Mouse (Mus musculus) cerebellum, adult 18-20 months (tissue): Measurements from ENCODE around the gene Sc5d.

Experiments used
- DNase-seq, 2 experiments: peaks; one replicate each; pipeline ENCODE4 v3.0.0; 2021

The Sc5d gene

DNA sequence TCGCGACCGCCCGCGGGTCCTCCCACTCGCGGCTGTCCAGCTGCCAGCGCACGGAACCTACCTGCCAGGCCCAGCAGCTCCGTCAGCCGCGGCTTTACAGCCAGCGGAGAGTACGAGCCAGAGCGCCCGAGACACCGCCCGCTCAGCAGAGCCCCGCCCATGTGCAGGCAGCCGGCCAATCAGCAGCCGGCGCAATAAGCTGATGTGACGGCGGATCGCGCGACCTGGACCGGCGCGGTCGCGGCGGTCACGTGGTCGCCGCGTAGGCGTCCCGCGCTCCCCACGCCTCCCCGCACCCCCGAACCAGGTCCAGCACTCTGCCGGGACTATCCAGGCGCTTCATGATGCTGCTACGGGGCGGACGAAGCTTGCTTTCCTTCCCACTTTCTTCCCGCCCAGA, at the start of gene Sc5d:
Sc5d (minus strand) TSS at position 112 of the 400 bp plus-strand sequence.
- DNase-seq: peak; percentile 96 to 98

DNA sequence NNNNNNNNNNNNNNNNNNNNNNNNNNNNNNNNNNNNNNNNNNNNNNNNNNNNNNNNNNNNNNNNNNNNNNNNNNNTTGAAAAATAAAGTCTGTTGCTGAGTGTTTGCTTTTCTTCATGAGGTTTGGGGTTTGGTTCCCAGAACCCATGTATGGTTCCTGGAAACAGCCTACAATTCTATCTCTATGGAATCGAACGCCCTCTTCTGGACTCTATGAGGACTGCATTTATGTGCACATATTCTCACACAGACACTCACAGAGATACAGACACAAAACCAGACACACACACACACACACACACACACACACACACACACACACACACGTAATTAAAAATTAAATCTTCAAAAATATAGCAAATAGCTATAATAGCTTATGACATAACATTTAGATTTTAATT, 47.3 kb upstream of the Sc5d start:
- DNase-seq: no peak

DNA sequence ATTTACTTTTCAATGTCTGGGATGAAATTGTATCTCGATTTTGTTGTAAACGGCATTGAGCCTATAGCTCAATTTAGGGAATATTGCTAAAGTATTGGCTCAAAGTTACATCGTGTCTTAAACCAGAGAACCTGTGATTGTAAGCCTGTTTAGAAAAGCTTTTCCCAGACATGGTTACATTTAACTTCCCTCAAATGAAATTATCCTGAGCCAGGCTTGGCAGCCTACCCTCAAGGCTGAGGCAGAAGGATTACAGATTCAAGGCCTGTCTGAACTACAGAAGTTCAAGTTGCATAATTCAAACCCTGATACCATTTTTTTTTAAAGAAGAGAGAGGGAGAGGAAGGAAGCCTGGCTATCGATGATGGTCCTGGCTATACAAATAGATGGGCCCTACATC, 39.8 kb upstream of the Sc5d start:
- DNase-seq: no peak

DNA sequence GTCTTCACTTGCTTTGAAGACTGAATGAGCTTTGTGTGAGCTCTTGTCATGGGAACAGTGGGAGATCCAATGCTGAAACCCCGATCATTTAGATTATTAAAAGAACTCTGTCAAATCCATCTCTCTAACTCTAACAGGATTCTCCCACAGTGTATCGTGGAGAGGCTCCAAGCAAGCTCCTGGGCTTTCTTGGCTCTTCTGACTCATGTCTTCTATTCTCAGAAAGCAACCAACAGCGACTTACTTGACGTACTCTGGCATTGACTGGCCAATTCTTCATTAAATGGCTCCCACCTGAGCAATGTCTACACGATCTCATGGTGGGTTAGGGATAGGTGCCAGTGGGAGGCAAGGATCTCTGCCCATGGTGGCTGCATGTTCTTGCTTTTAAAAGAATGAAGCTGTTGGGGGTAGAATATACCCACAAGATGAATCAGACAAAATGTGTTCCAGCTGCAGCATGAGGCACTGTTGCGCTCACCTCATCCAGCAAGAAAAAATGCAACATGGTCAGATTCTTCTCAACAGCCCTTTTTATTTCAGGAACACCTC, 37.1 kb upstream of the Sc5d start:
- DNase-seq: no peak

DNA sequence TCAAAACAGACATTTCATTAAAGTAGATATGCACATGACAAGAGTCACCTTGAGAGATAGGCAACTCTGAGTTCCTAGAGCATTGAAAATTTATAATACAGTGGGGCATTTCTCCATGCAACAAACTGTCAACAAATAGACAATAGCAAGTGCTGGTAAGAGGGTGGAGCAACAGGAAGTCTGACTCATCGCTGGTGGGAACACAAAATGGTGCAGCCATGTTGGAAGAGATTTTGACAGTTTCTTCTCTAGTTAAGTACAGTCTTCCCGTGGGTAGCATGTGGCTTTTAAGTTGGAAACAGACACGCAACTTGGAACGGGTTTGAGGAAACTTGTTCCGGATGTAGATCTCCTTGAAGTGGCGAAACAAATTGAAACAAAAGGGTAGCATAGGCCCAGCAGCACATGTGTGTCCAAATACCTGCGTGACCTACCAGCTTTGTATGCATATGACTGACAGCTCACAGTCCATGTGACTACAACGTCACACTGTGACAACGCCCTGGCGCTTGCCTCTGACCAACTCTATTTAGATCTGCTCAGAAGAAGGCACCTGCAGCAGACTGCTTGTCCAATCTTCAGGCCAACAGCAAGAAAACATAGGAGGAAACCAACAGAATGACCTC, 32.4 kb upstream of the Sc5d start:
- DNase-seq: no peak

DNA sequence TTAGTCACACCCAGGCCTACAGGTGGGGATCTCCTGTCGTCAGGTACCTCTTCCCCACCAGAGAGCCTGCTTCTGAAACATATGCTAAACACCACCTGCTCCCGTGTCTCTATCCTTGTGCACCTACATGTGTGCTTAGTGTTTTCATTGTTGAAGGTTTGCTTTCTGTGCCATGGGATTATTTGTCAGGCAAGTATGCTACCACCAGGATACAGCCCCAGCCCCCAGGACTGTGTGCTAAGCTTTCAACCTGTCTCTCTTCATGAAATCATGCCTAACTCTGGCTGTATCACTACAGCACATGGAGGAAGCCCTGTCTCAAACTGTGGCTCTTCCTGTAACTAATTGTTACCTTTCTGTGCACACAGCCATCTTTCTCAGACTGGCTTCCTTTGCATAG, 30.1 kb upstream of the Sc5d start:
- DNase-seq: no peak

DNA sequence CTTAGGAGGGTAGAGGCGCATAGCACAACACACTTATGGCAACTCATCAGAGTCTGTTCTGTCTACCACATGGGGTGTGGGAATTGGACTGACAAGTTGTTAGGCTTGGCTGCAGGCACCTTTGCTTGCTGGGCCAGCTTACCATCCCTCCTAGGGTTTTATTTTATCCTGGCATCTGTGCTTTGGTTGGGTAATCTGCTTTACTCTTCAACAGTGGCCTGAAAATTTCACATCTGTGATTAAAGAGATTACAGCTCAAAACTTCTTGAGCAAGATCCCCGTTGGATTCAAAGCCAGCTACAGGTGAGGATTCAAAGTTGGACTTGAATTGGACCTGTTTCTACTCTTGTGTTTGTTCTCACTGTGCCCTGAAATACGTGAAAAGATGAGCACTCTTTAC, 29.5 kb upstream of the Sc5d start:
- DNase-seq: no peak

DNA sequence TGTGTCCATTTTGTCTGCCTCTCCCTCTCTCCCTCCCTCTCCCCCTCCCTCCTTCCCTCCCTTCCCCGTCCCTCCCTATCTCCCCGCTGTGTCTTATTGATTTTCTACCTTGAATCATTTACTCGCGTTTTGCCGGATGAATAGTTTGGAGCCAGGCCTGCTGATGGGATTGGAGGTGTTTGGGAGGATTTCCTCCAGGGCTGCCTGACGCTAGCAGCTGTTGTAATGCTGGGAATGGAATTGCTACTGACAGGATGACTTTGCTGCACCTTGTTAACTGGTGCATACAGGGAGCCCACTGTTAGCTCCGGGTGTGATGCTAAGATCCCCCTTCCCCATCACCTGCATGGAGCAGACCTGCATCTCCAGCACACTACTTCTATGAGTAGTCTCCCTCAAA, 29.0 kb upstream of the Sc5d start:
- DNase-seq: no peak

DNA sequence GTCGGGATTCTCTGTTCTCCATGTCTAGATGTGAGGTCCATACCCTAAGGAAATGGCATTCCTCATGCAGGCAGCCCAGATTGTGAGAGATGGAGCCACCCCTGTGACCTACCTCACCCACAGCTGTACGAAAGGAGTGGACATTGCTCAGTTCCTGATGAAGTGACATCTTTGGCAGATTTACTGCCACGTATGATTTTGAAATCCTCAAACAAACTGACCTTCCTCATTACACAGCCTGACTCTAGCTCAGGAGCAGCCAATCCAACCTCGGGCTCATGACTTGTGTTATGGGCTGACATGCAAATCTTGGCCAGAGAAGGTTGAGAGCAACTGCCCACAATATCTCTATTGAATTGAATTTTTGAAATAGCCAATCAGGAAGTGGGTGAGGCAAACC, 15.6 kb upstream of the Sc5d start:
- no peak for DNase-seq

DNA sequence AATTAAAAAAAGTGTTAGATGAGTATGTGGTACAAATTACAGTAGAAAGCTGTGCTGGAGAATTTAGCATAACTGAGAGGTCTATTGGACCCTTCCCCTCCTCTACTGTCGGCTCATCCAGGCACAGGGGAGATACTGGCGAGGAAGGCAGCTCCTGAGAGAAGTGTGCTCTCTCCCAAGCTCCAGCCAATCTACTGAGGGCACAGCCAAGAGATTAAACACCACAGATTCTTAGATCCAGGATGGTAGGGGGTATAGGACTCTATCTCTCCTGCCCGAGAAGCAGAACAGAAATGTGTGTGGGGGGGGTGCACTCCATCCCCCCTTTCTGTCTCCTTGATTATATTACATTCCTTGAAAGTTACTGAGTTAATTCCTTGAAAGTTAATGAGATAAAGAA, 14.0 kb upstream of the Sc5d start:
- DNase-seq: no peak

DNA sequence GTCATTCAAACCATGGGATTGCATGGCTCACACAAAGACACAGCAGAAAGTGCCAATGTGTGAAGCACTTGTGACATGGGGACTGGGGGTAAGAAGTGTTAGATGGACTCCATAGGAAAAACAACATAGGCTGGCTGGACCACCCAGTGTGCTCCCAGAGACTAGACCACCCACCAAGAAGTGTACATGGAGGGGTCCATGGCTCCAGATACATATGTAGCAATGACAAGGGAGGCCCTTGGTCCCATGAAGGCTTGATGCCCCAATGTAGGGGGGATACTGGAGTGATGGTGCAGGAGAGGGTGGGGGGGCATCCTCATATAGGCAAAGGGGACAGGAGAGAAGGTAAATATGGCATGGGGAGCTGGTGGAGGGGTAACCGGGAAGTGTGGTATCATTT, 13.6 kb upstream of the Sc5d start:
- no peak for DNase-seq

DNA sequence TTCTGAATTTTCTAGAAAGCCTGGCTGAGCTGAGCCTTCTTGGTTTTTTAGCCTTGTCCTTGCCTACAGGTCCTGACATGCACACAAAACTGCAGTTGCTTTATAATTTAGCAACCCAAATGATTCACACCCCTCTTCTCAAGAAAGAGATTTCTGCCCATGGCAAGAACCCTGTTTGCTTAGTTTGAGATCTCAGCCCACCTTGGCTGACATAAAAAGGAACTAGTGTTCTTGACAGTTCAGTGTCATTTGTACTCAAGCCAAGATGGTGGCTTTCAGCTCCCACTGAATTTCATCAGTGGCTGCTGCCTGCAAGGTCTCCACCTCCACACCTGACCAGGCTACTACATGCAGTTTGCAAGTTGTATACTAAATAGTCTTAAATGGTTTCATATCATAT, 13.1 kb upstream of the Sc5d start:
- no peak for DNase-seq

DNA sequence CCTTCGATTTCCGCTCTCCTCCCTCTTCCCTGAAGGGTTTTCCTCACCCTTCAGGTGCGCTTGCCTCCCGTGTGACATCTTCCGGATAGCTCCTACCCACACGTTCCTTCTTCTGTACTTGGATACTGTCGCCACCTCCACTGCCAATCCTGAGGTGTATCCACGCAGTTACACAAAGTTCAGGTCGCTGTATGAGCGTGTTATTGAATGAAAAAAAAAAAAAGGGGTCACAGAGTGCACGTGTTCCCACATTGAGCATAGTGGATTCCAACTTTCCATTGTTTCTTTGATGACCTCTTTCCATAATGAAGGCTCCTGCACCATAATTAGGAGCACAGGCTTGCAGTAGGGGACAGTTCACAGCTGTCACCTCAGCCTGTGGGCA, 11.7 kb upstream of the Sc5d start:
- DNase-seq: no peak

DNA sequence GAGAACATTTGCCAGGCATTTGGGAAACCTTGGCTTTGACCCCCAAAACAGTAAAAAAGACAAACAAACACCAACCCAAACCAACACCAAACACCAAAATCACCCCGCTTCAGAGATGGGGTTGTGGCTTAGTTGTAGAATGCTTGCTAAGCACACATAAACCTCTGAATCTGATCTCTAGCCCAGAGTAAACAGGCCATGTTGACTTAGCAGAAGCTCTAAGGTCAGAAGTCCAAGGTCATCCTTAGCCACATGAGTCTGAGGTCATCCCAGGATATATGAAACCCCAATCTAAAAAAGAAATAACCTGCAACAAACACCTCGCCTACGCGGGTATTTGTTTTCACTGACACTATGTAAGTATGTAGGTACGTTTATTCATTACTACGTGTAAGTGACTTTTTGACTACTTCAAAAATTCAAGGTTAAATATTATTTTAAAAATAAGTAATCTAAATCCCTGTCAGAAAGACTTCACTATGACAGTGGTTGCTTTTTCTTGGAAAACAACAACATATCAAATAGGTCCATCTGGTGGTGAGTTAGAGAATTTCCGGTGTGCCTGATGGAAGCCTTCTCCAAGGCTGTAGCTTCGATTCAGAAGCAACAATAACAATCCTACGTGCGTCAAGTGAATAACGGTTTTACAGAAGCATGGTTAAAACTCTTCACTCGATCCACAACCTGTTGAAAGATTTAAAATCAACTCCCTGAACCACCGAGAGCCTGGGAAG, 11.1 kb upstream of the Sc5d start:
- DNase-seq: peak; percentile 36 to 50

DNA sequence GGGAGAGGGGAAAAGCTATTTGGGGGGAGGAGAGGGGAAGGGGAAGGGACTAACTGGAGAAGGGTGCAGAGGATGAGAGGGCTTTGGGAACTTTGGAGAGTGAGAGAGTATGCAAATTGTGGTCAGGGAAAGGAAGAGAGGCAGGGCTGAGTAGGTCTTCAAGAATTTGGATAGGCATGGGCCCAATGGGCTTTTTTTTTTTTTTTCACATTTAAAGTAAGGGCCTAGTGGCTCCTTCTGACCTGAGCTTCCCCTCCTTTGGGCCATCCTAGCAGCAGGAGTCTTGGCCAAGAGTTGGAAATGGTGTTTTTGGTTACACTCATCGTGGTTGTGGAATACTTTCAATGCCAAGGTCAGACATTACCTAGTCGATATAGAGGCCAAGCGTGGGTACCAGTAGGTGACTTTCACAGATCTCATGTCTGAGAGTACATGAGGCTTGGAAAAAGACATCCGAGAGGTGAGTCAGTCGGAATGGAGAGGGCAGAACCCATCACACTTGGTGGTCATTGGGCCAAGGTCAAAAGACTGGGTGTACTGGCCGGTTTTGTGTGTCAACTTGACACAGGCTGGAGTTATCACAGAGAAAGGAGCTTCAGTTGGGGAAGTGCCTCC, 9.7 kb upstream of the Sc5d start:
- no peak for DNase-seq

DNA sequence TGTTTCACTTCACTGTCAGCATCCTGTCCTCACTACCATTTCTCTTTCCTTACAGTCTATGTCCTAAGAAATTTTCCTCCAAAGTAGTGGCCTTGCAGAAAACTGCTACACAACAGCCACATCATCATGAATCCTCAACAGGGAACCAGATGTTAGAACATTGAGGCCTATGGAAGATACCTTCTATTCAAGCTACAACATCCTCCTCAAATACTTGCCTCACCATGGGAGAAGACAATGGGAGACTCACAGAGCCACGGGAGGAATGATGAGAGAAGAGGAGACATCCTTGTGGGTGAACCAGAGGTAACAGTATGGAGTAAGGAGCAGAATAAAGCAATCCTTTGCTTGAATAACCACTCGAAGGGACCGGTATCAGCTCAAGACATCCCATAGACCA, 9.1 kb upstream of the Sc5d start:
- no peak for DNase-seq

DNA sequence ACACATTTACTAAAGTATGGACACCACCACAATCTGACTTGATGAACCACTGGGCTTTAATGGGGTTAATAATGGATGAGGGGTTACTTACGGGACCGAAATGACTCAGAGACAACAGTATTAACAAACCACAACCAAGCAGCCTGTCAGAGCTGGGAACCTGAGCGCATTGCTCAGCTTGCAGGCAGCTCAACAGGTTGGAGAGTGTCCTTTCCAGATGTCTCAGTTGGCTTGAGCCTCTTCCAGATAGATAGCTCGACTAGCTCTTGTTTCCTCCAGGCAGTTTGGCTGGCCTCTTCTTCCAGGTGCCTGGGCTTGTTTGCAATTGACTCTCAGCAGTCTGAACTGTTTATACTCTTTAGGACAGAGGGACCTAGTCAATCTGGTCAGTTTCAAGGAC, 8.6 kb upstream of the Sc5d start:
- DNase-seq: no peak

DNA sequence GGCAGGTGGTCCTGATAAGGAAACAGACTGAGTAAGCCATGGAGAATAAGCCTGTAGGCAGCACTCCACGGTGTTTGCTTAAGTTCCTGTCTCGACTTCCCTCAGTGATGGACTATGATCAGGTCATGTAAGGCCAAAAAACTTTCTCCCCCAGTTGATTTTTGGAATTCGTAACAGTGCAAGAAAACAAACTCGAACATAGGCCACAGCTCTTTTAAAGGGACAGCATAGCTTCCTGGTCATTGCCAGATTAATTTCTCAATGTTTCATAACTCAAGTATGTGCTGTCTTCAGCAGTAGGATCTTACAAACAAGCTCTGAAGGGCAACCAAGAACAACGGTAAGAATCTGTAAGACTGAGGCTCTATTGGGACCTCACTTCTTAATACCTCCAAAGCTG, 7.4 kb upstream of the Sc5d start:
- DNase-seq: no peak

DNA sequence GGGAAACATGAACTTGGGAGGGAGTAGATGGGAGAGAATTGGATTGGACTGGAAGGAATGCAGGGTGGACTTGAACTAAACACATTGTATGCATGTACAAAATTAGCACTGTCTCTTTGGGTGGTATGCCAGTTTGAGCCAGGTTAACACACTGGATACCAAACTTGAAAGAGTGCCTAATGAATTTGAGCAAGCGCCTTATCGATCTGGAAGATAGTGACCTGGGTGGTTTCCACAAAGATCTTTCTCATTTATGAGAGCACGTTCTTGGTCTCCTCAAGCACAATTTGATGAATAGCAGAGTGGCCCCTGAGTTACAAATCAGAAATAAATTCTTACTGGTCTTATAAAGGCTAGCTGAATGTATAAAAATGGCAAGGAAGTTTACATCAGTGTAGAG, 6.6 kb upstream of the Sc5d start:
- DNase-seq: no peak

DNA sequence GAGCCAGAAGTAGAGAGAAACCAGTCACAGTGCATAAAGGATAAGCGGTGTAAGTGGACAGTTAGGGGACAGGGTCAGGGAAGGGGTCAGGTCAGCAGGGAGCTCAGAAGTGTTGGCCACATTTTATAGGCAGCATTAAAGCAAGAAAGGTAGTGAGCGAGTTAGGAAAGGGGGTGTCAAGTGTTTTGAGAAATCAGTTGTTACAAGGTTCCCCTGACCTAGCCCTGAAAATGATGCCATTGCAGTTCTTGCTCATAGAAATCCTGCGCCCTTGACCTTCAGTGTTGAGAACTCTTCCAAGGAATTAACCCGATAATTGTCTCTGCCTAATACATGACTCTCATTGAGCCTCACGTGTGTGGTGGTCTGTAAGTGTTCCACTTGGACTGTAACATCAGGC, 6.0 kb upstream of the Sc5d start:
- no peak for DNase-seq

DNA sequence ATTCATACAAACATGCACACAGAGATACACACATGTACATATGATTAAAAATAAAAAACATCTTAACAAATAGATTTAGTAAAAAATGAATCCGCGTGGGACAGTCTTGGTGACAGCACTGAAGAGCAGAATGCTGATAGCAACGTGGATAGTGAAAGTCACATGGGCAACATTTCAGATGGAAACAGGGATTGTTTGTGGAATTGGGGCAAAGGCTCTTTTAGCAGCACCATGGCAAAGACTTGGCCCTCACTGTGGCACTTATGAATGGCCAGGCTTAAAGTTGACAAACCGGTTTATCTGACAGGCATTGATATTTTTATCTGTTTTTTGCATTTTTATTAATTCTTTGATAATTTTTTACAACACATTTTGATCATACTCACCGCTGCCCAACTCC, 4.3 kb upstream of the Sc5d start:
- DNase-seq: no peak

DNA sequence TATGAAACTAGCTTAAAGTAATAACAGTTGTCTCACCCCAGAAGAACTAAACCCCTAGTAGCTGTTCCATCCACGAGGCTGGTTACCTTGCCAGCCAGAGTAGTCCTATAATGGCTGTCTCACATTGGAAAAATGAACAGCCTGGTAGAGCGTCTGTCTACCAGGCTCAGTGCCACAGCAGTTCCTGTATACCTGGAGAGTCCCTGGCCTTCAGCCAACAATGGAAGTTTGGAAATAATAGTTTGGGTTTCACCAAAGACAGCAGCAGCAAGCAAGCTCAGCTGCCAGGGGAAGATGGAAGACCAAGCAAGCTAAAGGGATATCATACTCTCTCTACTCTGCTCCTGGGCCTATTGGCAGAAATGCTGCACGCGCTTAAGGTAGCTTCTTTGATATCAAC, 1.3 kb upstream of the Sc5d start:
- DNase-seq: peak; percentile 37 to 54

DNA sequence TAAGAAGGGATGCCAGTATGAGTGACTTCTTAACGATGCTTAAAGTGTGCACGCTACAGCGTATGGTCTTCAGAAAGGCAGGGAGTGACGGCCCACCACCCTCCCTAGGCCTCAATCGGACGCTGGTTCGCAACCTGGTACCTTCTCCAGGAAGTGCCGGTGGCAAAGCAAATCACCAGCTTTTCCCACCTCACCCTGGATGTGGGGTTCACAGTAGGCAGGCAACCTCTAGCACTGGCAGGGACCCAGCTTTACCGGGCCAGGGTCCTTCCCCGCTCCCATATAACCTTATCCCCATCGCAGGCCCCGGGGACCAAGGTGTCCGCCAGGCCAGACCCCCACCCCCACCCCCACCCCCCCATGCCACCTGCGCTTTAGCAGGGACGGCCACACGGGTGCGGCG, 346 bp downstream of the Sc5d start:
- DNase-seq: peak in 1 of 2 experiments; percentile 42

DNA sequence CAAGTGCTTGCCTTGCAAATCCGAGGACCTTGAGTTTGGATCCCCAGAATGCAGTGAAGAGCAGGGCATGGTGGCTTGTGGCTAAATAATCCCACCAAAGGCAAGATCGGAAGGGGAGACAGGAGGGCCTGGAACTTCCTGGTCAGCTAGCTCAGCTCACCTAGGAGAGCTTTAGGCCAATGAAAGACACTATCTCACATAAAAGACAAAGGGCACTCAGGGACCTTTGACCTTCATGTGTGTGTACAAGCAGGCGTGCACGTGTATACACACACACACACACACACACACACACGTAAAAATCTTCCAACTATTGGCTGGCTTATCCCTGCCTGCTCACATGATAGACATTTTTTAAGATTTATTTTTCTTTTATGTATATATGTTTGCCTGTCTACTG, 3.6 kb downstream of the Sc5d start:
- DNase-seq: no peak
